Mouse (Mus musculus) spleen, adult 2 months (tissue): Measurements from ENCODE around the gene Spi1.

Experiments used
- CTCF ChIP-seq: fragments of 200-500 bp; IDR thresholded peaks from 2 replicates; pipeline ENCODE4 v1.5.1; 2011; ENCODE audit warnings: mild to moderate bottlenecking, inconsistent platforms; ENCODE audit not compliant: insufficient read depth, insufficient read length, insufficient replicate concordance; ENCODE audit errors: extremely low read depth
- POLR2A ChIP-seq: fragments of 200-500 bp; IDR thresholded peaks from 2 replicates; pipeline ENCODE4 v1.6.1; 2011; ENCODE audit warnings: low read depth, low read length, inconsistent platforms

- TF ChIP-seq CTCF = no peak
- no peak for TF ChIP-seq POLR2A
Observed at GRCm38 (mm10) chr2:91137481-91137880, 55.3 kb downstream of the Spi1 start.
